Mouse (Mus musculus) thymus, postnatal 0 days (tissue): Measurements from ENCODE around the gene Rora. TPM values are rescaled to one million over a fixed set of nuclear protein-coding genes. Genes with fewer than 3 reads are reported as not detected.

Experiments
- DNase-seq: peaks from one replicate; pipeline ENCODE4 v3.0.0-alpha.2; 2015; ENCODE audit warnings: low spot score
- polyA plus RNA-seq: library from polyadenylated mRNA; unstranded; fragments of >200 nt; fragmentation: Nextera tagmentation; extraction: Ambion mirVana; gene quantifications from 2 replicates; pipeline ENCODE4 v1.2.1, GENCODE M21; 2015

The Rora gene
- polyA plus RNA-seq, 1 experiment from 2014 or later, result 5.2 TPM

DNA sequence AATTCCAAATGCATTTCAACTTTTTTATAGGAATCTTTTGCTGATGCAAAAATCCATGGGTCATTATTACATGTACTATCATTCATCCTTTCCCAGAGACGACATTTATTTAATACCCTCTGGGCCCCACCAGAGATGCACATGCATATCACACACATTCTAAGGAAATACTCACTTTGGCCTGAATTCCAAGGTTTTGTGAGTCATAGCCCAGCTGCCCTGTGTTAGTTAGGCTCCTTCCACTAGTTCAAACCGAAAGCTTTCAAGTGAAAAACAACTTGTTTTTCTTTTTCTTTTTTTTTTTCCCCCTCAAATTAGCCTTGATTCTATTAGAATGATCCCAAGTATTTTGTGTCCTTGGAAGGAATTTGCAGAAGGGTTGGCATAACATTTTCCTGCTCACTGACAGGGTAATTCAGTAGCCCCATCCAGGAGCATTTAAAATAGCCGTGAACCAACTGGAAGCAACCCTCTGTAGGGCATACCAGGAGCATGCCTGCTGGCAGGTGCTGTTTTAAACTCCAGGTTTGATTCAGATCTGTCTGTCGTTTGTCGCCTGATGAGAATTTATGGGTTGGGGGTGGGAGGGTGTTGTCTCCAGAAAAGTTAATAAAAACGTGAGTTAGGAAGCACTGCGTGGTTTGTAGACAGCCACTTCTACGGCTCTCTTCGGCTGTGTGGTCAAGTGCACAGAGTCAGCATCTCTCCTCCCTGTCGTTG lies 621.3 kb downstream of the Rora start:
- DNase-seq, result no peak

DNA sequence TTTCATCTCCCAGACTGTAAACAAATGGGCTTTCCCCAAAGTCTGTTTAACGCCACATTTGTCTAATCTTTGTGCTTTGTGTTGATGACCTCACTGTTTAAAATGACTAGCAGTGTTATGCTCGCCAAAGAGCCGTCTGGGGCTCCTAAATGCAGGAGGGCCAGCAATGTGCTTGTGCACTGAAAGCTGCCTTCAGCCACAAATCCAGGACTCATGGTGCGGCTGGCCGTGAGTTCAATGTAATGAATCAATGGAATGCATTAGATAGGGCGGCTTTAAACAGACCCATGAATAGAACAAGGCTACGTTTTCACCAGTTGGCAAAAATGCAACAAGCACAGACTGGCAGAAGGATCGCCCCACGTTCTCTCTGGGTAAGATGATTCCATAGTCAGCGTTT lies 623.7 kb downstream of the Rora start:
- DNase-seq, result no peak

DNA sequence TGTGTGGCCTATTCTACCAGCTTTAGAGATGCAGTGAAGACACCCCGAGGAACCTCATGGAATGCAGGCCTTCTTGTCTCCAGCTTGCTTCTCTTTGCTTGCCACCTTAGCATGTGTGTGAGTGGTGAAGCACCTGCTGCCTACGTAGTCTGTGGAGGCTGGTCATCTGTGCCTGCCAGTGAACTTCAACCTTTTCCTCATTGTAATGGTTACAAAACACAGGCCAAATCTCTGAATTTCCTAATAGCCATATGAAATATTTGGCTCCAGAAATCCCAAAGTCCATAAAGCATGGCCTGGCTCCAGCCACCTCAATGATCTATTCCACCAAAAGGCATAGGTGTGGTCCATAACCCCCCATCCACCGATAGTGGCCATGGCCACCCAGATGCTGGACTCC lies 631.4 kb downstream of the Rora start:
- DNase-seq, result no peak

- DNase-seq, result no peak
These were observed 634.5 kb downstream of the Rora start for GRCm38 (mm10) chr9:69288113-69288512.

DNA sequence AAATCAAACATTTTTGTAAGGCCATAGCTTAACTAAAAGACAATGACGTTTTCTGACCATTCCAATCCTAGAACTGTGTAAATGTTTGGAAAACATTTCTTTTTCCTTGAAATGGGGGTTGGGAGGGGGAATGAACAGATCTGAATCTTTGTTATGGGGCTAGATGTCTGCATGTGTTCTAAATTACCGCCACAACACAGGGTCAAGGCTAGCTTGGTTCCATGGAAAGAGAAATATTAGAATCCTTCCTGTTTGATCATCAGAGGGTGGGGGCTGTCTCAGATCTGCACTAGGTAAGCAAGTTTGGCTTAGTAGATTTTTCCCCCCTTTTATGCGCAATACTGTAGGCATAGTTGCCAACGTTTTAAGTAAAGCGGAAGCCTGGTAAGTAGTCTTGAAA lies 635.0 kb downstream of the Rora start:
- no peak for DNase-seq

DNA sequence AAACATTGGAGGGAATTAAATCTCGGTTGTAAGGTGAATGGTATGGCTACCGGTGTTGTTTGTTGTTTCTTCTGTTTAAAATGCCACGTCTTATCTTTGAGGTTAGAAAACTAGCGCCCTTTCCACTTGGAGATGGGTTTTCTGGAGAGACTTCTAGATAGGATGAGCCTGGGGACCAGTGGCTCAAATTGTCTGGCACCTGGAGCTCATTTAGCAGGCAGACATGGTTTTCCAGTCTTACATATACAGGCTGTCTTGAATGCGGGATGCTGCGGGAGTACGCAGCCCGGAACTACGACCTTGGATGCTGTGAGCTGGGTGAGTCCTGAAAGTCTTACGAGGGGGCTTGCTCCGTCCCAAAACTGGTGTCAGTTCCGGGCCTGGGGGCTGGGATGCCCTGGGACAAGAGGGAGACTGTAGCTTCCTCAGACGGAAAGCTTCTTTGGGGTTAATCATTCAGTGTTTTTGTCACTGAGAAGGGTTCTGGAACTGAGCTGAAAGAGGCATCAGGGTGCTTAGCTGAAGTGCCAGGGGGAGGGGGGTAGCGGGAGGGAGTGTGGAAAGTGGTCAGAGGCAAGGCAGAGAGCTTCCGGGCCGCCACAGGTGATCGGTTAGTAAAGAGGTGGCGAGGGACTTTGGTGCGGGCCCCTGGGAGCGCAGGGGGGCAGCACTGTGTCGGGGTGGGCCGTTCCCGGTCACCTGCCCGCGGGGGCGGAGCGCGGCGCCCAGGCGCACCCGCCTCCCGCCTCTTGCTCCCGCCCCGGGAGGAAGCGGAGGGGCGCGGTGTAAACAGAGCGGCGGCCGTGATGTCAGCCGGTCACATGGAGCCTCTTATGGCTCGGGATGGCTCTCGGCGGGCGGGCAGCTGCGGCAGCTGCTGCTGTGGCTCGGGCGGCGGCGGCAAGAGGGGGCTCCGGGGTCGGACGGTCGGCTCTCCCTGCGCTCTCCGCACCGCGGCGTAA lies 635.8 kb downstream of the Rora start:
- peak; percentile 86 for DNase-seq

DNA sequence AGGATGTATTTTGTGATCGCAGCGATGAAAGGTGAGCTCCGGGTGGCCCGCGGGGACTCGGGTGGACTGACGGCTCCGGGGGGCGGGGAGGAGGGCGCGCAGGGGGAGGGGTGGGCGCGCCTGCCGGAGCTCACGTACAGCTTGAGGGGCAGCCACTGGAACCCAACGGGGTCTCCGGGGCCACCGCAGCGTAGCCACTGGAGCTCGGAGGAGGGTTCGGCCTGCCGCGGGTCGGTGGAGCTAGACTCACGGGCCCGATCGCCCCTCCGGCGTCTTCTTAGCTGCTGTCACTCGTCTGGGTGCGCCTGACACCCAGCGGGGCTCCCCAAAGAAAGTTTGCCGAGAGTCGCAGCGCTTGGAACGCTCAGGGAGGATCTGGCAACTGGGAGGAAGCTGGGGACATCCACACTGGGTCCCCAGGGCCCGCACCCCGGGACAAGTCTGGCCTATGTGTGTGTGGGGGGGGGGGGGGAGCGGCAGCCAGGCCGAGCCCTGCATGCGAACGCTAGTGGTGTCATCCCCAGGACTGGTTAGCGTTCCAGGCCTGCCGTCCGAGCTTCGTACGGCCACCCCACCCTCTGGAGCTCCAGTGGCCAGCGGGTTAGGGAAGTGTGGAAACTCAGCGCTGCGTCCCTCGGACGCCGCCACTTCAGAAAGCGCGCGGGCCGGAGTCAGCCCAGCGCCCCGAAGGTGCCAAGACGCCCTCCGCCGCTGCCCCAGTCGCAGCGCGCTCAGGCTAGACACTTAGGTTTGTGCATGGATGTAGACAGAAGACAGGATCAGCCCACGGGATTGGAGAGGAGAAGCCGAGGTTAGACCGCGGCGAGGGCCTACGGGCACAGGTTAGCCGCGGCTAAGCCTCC lies 636.7 kb downstream of the Rora start:
- peak; percentile 42 for DNase-seq

- DNase-seq, result no peak
These were observed 637.4 kb downstream of the Rora start for GRCm38 (mm10) chr9:69290881-69291450.

DNA sequence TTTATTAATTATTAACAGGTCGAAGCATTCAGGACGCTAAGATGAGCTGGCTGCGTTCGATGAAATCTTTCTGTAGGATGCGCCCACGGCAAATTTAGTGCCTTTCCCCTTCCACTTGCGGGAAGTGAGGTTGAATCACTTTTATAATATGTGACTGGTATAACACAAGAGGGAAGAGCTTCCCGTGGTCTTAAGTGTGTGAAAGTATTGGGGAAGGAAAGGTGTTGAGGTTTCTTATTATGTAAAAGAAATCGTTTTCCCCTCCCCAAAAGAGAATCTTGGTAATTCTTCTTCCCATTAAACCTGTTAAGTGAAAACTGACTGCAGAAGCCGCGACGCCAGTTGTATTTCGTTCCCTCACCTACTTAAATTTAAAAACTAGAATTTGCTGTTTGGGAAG lies 637.9 kb downstream of the Rora start:
- no peak for DNase-seq

DNA sequence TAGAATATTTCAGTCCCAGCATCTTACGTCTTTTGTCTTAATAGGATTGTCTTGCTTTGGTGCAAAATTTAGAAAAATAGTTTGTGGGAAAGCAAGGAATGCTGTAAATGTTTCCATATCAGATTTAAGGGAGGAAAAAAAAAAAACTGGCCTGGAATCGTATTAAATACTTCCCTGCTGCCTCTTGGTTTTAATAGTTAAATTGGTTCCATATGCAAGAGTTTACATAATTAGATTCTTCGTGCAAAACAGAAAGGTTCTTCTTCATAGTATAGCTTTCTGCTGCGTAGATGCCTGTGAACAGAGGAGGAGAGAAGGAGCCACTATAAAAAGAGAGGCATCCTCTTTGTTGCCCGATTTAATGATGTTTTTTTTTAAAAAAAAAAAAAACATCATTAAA lies 638.8 kb downstream of the Rora start:
- DNase-seq, result no peak

DNA sequence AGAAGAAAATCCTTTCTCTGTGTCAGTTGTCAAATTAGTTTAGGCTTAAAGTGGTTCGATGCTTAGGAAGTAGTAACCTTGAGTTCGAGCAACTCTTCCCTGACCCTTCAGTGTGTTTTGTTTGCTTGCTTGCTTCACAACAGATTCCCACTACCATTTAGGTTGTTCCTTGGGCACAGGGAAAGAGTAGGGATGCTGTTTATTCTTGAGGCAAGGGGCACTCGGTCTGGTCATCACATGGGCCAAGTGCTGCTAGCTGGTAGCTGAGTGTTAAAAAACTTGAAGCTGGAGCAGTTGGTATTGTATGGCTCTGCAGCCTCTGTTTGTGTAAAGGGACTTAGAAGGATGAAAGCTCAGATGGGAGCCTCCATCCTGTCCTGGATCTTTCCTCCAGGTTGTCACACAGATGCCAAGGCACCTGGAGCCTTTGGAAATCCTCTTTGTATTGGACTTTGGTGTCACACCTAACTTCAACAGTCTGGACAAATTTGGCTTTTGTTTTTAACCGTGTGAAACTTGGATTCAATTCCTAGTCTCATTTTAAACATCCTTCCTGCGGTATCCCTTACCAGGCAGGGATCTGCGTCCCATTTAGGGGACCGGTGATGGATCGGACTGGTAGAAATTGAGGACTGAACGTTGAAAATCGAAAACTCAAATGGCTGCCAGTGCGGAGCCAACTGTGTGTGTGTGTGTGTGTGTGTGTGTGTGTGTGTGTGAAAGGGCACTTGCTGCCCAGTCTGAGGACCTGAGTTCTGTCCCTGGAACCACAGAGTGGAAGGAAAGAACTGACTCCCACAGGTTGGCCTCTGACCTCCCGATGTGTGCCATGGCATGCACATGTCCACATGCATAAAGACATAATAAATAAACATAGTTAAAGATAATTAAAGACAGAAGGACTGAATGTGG lies 639.4 kb downstream of the Rora start:
- no peak for DNase-seq

GRCm38 (mm10) chr9:69293688-69294074 lies 640.1 kb downstream of the Rora start:
- no peak for DNase-seq

DNA sequence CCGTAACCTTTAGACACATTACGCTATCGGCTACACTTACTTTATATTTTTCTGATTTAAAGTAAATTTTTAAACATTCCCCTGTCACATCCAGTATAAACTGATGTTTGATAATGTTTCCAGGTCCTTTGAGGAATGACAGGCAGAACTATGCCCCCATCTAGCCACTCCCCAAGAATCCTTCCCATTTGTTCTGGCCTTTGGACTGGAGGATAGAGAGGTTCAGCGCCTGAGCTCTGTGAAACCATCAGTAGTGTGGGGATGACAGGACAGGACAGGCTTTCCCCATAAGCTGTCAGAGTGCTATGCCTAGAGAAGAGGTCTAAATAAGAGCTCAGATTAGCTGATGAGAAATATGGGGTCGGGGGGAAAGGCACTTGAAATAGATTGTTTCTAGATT lies 640.8 kb downstream of the Rora start:
- no peak for DNase-seq

GRCm38 (mm10) chr9:69294856-69295255 lies 641.3 kb downstream of the Rora start:
- DNase-seq, result no peak

- no peak for DNase-seq
These were observed 642.2 kb downstream of the Rora start for GRCm38 (mm10) chr9:69295826-69296225.

DNA sequence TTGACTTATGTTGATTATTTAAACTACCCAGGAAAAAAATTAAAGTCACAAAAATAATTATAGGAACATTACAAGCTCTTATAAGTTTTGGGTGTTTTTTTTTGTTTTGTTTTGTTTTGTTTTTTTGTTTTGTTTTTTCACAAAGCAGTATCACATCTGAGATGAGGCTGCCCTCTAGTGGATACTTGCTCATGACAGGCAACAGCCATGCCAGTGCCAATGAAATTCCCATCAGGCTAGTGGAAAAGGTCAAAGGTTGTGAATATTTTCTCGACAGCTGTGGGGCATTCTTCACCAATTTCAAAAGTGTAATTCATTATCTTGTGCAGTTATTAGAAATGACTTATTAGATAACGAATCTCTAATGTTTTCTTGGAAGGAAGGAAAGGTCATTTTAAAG lies 642.8 kb downstream of the Rora start:
- peak; percentile 52 for DNase-seq

DNA sequence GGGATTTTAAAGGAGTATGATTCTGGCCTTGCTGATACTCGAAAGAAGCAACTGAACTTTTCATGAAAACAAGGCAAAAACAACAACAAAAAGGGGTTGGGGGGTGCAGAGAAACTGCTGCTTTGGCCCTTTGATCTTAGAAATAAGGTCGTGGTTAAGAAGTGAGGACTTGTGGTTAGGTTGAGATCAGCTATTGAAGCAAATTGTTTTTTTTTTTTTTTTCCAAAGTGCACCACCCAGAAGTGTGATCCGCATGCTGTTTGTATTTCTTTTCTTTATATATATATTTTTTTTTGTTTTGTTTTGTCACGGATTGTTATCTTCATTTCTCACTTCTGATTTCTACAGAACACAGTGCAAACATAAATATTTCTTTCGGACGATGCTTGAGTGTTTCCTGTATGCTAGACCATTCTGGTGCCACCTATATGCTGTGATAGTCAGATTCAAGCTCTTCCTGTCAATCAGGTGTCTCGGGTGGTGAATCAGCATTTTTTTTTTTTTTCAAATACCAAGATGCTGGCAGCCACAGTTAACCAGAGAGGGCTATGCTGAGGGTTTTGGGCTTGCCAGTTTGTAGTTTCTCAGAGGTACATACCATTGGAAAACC lies 644.3 kb downstream of the Rora start:
- peak; percentile 60 for DNase-seq

- DNase-seq, result no peak
These were observed 645.2 kb downstream of the Rora start for GRCm38 (mm10) chr9:69298566-69299335.

- no peak for DNase-seq
These were observed 645.9 kb downstream of the Rora start for GRCm38 (mm10) chr9:69299484-69299883.
